Mouse (Mus musculus) B cell, adult (primary cell): ENCODE measurements around the gene Lrrc4b. TPM values are rescaled to one million over a fixed set of nuclear protein-coding genes. Genes with fewer than 3 reads are reported as not detected.

Experiments
- total RNA-seq: library from RNA; stranded (reverse); gene quantifications from 4 replicates; pipeline ENCODE4 v1.2.4, GENCODE M21; 2023; ENCODE audit not compliant: inconsistent age

Lrrc4b gene
- total RNA-seq, result not detected in 4 replicates

DNA sequence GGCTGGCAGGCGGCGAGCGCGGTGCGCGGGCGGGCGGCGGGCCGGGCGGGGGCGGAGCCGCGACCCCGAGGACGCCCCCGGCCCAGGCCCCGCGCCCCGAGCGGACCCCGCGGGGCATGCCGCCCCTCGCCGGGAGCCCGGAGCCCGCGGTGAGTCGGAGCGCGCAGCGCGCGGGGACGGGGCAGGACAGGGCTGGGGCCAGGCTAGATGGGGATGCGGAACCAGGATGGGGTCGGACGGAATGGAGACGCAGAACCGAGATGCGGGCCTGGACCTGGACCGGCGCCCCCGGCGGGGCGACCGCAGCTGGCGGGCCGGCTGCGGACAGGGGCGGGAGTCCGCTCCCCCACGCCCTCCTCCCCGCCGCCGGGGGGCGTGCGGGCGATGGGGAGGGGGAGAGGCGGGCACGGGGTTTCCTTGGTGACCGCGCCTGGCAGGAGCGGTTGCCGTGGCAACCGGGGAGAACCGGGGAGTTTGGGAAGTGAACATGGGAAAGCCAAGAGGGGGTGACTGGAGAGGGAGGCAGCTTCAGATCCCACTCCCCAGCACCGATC lies at the start of gene Lrrc4b:
Lrrc4b (plus strand) TSS at position 51 of the 554 bp plus-strand sequence.

DNA sequence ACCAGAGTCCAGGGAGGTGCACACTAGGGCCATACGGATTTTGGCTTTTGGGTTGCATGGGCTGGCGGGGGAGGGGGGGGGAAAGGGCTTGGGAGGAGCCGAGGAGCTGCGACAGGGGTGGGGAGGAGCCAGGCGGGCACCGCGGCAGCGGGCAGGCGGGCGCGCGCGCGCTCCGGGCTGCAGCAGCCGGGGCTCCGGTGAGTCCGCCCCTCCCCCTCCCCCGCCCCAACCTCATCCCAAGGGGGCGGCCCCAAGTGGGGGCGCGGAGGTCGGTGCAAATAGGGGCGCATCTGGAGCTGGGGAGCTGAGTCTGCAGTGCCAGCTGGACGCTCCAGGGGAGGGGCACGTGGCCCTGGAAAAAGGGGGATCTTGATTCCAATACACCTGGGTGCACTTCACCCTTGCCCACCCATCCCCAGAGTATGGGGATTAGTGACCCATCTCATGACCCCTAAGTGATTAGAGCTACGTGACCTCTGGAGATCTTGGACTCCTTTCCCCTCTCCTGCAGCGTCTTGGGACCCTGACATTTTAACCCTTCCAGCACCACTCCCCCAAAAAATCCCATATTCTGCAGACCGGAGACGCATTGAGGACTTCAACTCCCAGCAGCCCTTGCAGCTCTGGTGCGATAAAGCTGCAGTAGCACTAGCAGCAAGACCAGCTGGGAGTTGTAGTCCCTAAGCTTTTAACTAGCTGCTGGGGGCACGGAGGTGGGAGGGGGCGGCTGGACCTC lies 44.7 kb upstream of the Lrrc4b start, which contains the start of gene Syt3:
Syt3 (plus strand) TSS at position 123 of the 736 bp plus-strand sequence.

DNA sequence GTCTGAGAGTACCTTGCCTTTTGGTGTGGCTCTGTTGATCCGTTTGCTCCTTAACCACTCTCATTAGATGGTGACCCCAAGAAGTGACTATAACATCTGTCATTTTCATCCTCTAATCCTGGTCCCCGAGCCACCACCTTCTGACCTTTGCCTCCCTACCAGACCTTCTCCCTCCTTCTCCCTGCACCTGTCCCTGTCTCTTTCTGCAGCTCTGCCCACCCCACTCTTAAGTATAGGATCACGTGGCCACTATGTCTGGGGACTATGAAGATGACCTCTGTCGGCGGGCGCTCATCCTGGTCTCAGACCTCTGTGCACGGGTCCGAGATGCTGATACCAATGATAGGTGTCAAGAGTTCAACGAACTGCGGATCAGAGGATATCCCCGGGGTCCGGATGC lies 43.1 kb upstream of the Lrrc4b start, which contains the start of gene 1700008O03Rik:
1700008O03Rik (minus strand) TSS at position 101 of the 400 bp plus-strand sequence.

DNA sequence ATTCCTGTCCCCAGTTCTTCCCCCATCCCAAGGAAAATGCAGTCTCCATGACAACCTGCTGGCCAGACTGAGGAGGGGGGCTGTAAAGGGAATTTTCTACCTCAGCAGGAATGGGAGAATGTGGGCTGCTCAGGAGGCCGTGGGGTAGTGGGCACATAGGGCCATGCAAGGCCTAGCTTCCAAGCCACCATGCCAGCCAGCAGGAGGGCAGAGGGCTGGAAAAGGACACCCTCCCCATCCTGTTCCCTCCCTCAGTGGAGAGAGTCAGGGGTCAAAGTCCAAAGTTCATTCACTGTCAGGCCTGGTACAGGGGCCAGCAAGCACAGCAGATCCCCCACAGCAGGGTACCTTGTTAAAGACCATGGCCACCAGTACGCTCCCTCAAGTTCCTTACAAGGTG lies 36.3 kb downstream of the Lrrc4b start, which contains the start of gene Aspdh:
Aspdh (plus strand) TSS at position 281 of the 400 bp plus-strand sequence.

DNA sequence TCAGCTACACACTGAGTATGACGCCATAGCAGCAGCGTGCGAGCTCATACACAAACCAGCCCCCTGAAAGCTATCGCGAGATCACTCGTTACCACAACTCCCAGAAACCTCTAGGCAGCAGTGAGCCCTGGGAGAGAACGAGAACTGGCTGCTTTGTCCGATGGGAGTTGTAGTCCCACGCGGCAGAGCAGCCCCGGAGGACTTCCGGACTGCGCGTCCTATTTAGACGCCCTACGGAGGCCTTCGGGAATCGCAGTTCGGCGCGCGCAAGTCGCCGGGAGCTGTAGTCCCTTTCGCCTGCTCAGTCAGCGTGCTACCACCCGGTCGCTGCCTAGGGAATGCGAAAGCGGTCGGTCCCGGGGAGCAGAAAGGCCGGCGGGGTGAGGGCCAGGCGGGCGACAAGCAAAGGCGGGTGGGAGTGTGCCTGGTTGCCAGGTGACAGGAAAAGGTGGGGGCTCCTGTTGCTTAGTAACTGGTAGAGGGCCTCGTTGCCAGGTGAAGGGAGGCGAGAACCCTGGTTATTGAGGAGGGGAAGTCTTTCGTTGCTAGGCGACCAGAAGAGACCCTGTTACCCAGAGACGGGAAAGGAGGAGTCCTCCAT lies 39.1 kb downstream of the Lrrc4b start, which contains the start of gene Josd2:
Josd2 (plus strand) TSS at position 170 of the 601 bp plus-strand sequence.

DNA sequence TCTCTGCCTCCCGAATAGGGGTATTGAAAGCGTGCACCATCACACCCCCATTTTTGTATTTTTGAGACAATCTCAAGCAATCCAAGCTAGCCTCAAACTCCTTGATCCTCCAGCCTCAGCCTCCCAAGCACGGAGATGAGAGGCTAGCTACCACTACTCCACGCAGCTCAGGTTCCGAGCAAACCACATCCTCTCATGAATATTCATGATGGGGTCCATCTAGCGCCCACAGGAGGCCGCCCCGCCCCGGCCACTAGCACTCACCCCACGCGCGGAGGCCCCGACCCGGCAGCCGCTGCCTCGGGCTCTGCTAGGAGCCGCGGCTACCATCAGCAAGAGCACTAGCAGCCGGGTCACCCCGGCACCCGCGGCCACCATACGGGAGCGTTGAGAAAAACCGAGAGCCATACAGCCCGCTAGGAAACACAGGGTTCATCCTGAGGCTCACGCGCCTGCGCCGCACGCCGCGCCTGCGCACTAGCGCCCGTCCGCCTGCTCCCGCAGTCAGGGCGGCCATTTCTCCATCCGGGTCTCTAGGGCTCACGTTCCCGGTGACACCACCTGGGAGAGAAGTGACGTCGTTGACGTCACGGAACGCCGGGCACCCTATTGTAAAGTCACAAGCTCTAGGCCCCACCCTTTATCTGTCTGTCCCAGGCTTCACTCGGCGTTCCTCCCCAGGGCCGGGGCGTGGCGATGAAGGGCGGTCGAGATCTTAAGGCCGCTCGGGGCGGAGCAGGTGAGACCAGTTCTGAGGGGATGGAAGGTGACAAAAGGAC lies 67.4 kb downstream of the Lrrc4b start, which contains the start of the genes Emc10 and Fam71e1:
Emc10 (minus strand) TSS at position 538 of the 779 bp plus-strand sequence.
Fam71e1 (plus strand) TSS at position 590 of the 779 bp plus-strand sequence.

Other genes with a start within 250 kb of the Lrrc4b start
- not detected in 4 replicates for gene Klk1b24, start 240.8 kb upstream of the Lrrc4b start, total RNA-seq
- gene Klk1b3, start 230.8 kb upstream of the Lrrc4b start, total RNA-seq, result not detected in 4 replicates
- not detected in 4 replicates for gene Klk1b4, start 221.6 kb upstream of the Lrrc4b start, total RNA-seq
- gene Klk1b5, start 213.1 kb upstream of the Lrrc4b start, total RNA-seq, result not detected in 4 replicates
- gene Klk1, start 203.7 kb upstream of the Lrrc4b start, total RNA-seq, result not detected in 4 replicates
- not detected in 4 replicates for gene Gm36864, start 192.8 kb upstream of the Lrrc4b start, total RNA-seq
- gene 1700028J19Rik, start 182.3 kb upstream of the Lrrc4b start, total RNA-seq, result 0.87 to 1.9 TPM (median 1.5 TPM) in 4 replicates
- gene 2410002F23Rik, start 182.3 kb upstream of the Lrrc4b start, total RNA-seq, result 153 to 193 TPM (median 178 TPM) in 4 replicates
- not detected in 4 replicates for gene Acp4, start 171.6 kb upstream of the Lrrc4b start, total RNA-seq
- gene Gm15517, start 167.6 kb upstream of the Lrrc4b start, total RNA-seq, result not detected in 4 replicates
- 1.00 to 2.5 TPM (median 1.2 TPM) in 4 replicates for gene Clec11a, start 122.1 kb upstream of the Lrrc4b start, total RNA-seq
- 29.6 to 39.7 TPM (median 36.1 TPM) in 4 replicates for gene Shank1, start 118.8 kb upstream of the Lrrc4b start, total RNA-seq
- gene Syt3, start 44.9 kb upstream of the Lrrc4b start, total RNA-seq, result not detected in 4 replicates
- not detected in 4 replicates for gene 1700008O03Rik, start 43.2 kb upstream of the Lrrc4b start, total RNA-seq
- gene Aspdh, start 36.4 kb downstream of the Lrrc4b start, total RNA-seq, result not detected in 4 replicates
- gene Josd2, start 39.0 kb downstream of the Lrrc4b start, total RNA-seq, result 64.3 to 78.1 TPM (median 67.9 TPM) in 4 replicates
- 69.5 to 76.6 TPM (median 74.0 TPM) in 4 replicates for gene Emc10, start 67.5 kb downstream of the Lrrc4b start, total RNA-seq
- 8.6 to 15.4 TPM (median 11.1 TPM) in 4 replicates for gene Fam71e1, start 67.6 kb downstream of the Lrrc4b start, total RNA-seq
- gene Mybpc2, start 95.6 kb downstream of the Lrrc4b start, total RNA-seq, result 14.9 to 16.7 TPM (median 15.5 TPM) in 4 replicates
- gene Spib, start 103.1 kb downstream of the Lrrc4b start, total RNA-seq, result 495 to 541 TPM (median 519 TPM) in 4 replicates
- 150 to 170 TPM (median 155 TPM) in 4 replicates for gene Pold1, start 119.8 kb downstream of the Lrrc4b start, total RNA-seq
- gene Nr1h2, start 124.9 kb downstream of the Lrrc4b start, total RNA-seq, result 363 to 416 TPM (median 382 TPM) in 4 replicates
- 665 to 743 TPM (median 692 TPM) in 4 replicates for gene Napsa, start 143.4 kb downstream of the Lrrc4b start, total RNA-seq
- 22.7 to 29.6 TPM (median 23.7 TPM) in 4 replicates for gene Kcnc3, start 161.6 kb downstream of the Lrrc4b start, total RNA-seq
- not detected in 4 replicates for gene Myh14, start 241.8 kb downstream of the Lrrc4b start, total RNA-seq